Mouse (Mus musculus): Measurements from ENCODE around the gene Mettl21c. TPM values are rescaled to one million over a fixed set of nuclear protein-coding genes. Genes with fewer than 3 reads are reported as not detected.
"Not testable (repeated sequence)": the region's sequence is repeated elsewhere in the genome, so short reads cannot be mapped to it uniquely, and the experiment has no call there.

Gene Mettl21c
- 0.09 TPM in 1 of 2 replicates, not detected in the other for polyA plus RNA-seq (2012; rRNA removed)

GRCm38 (mm10) chr1:44019934-44020333 lies at the start of gene Mettl21c:
Gene Mettl21c, minus strand, starts transcription at chr1:44020034.
- no peaks in the 10 kb centered on the region for H3K27me3 ChIP-seq (replicated peaks; ENCODE audit: control insufficient read depth, insufficient read depth, low read length)
- H3K27ac ChIP-seq (ENCODE audit: insufficient read depth, low read depth, low read length): no peak within 1 kb of the TSS
- H3K4me3 ChIP-seq (ENCODE audit: insufficient read depth, low read depth, low read length): no peak within 1 kb of the TSS
- no peak for DNase-seq
- no peaks in the 10 kb centered on the region for H3K4me1 ChIP-seq (ENCODE audit: control insufficient read depth, insufficient read depth, low read length)
- no peak for TF ChIP-seq CTCF (conservative IDR thresholded peaks at IDR 0.05; ENCODE audit: insufficient read depth, insufficient read length, low read depth, low read length)
- no peak for TF ChIP-seq POLR2A (IDR thresholded peaks at IDR 0.05; ENCODE audit: low read depth, low read length)
- H3K36me3 ChIP-seq (ENCODE audit: control insufficient read depth, insufficient read depth, low read length): no peaks in the 10 kb centered on the region

- Histone ChIP-seq H3K4me3 (ENCODE audit: insufficient read depth, low read depth, low read length) (no peak overlapping the region), H3K4me1 (ENCODE audit: control insufficient read depth, insufficient read depth, low read length) (no peaks in the 10 kb centered on the region), H3K36me3 (ENCODE audit: control insufficient read depth, insufficient read depth, low read length) (no peaks in the 10 kb centered on the region), H3K27me3 (replicated peaks; ENCODE audit: control insufficient read depth, insufficient read depth, low read length) (no peaks in the 10 kb centered on the region; the same call in 1 of the 2 replicates), H3K27ac (ENCODE audit: insufficient read depth, low read depth, low read length) (no peak overlapping the region)
- TF ChIP-seq CTCF (conservative IDR thresholded peaks at IDR 0.05; ENCODE audit: insufficient read depth, insufficient read length, low read depth, low read length): no peak
- TF ChIP-seq POLR2A (IDR thresholded peaks at IDR 0.05; ENCODE audit: low read depth, low read length): no peak
- peak; percentile 67 for DNase-seq
- 0% methylated on average over 1 of the region's 1 CpGs for WGBS
Observed at GRCm38 (mm10) chr1:44064625-44065024, 44.8 kb upstream of the Mettl21c start.

GRCm38 (mm10) chr1:44063439-44063838 lies 43.6 kb upstream of the Mettl21c start:
- no peaks in the 10 kb centered on the region for H3K36me3 ChIP-seq (ENCODE audit: control insufficient read depth, insufficient read depth, low read length)

GRCm38 (mm10) chr1:44061836-44062235 lies 42.0 kb upstream of the Mettl21c start, which contains the start of gene Gm8251:
Gene Gm8251, minus strand, starts transcription at chr1:44061936.
- no peaks in the 10 kb centered on the region; the same call in 1 of the 2 replicates for H3K27me3 ChIP-seq (replicated peaks; ENCODE audit: control insufficient read depth, insufficient read depth, low read length)
- H3K4me1 ChIP-seq (ENCODE audit: control insufficient read depth, insufficient read depth, low read length): no peaks in the 10 kb centered on the region
- H3K27ac ChIP-seq (ENCODE audit: insufficient read depth, low read depth, low read length): no peak within 1 kb of the TSS
- no peak for TF ChIP-seq POLR2A (IDR thresholded peaks at IDR 0.05; ENCODE audit: low read depth, low read length)
- TF ChIP-seq CTCF (conservative IDR thresholded peaks at IDR 0.05; ENCODE audit: insufficient read depth, insufficient read length, low read depth, low read length): no peak
- no peak for DNase-seq
- H3K36me3 ChIP-seq (ENCODE audit: control insufficient read depth, insufficient read depth, low read length): no peaks in the 10 kb centered on the region
- 94% methylated on average over 2 of the region's 2 CpGs for WGBS
- H3K4me3 ChIP-seq (ENCODE audit: insufficient read depth, low read depth, low read length): no peak within 1 kb of the TSS

More at GRCm38 (mm10) chr1:44063439-44063838, 43.6 kb upstream of the Mettl21c start:
- DNase-seq: no peak
- Histone ChIP-seq H3K4me1 (ENCODE audit: control insufficient read depth, insufficient read depth, low read length) (no peaks in the 10 kb centered on the region), H3K4me3 (ENCODE audit: insufficient read depth, low read depth, low read length) (no peak overlapping the region), H3K27ac (ENCODE audit: insufficient read depth, low read depth, low read length) (no peak overlapping the region), H3K27me3 (replicated peaks; ENCODE audit: control insufficient read depth, insufficient read depth, low read length) (no peaks in the 10 kb centered on the region; the same call in 1 of the 2 replicates)
- TF ChIP-seq CTCF (conservative IDR thresholded peaks at IDR 0.05; ENCODE audit: insufficient read depth, insufficient read length, low read depth, low read length) (no peak), POLR2A (IDR thresholded peaks at IDR 0.05; ENCODE audit: low read depth, low read length) (no peak)
- WGBS: 95% methylated on average over 6 of the region's 6 CpGs

- 81% methylated on average over 3 of the region's 3 CpGs for WGBS
- Histone ChIP-seq H3K4me1 (ENCODE audit: control insufficient read depth, insufficient read depth, low read length) (no peaks in the 10 kb centered on the region), H3K27me3 (replicated peaks; ENCODE audit: control insufficient read depth, insufficient read depth, low read length) (no peaks in the 10 kb centered on the region), H3K36me3 (ENCODE audit: control insufficient read depth, insufficient read depth, low read length) (no peaks in the 10 kb centered on the region), H3K27ac (ENCODE audit: insufficient read depth, low read depth, low read length) (no peak overlapping the region), H3K4me3 (ENCODE audit: insufficient read depth, low read depth, low read length) (no peak overlapping the region)
- no peak for TF ChIP-seq CTCF (conservative IDR thresholded peaks at IDR 0.05; ENCODE audit: insufficient read depth, insufficient read length, low read depth, low read length)
- TF ChIP-seq POLR2A (IDR thresholded peaks at IDR 0.05; ENCODE audit: low read depth, low read length): no peak
- no peak for DNase-seq
Observed at GRCm38 (mm10) chr1:44057805-44058204, 38.0 kb upstream of the Mettl21c start.

- Histone ChIP-seq H3K27ac (ENCODE audit: insufficient read depth, low read depth, low read length) (no peak overlapping the region), H3K27me3 (replicated peaks; ENCODE audit: control insufficient read depth, insufficient read depth, low read length) (no peaks in the 10 kb centered on the region), H3K4me1 (ENCODE audit: control insufficient read depth, insufficient read depth, low read length) (no peaks in the 10 kb centered on the region), H3K4me3 (ENCODE audit: insufficient read depth, low read depth, low read length) (no peak overlapping the region), H3K36me3 (ENCODE audit: control insufficient read depth, insufficient read depth, low read length) (no peaks in the 10 kb centered on the region)
- no peak for TF ChIP-seq CTCF (conservative IDR thresholded peaks at IDR 0.05; ENCODE audit: insufficient read depth, insufficient read length, low read depth, low read length)
- no peak for TF ChIP-seq POLR2A (IDR thresholded peaks at IDR 0.05; ENCODE audit: low read depth, low read length)
- WGBS: 67% methylated on average over 2 of the region's 2 CpGs
- no peak for DNase-seq
Observed at GRCm38 (mm10) chr1:44046556-44046955, 26.7 kb upstream of the Mettl21c start.

- H3K27ac ChIP-seq (ENCODE audit: insufficient read depth, low read depth, low read length); H3K4me1 ChIP-seq (ENCODE audit: control insufficient read depth, insufficient read depth, low read length); H3K27me3 ChIP-seq (replicated peaks; ENCODE audit: control insufficient read depth, insufficient read depth, low read length); DNase-seq; H3K36me3 ChIP-seq (ENCODE audit: control insufficient read depth, insufficient read depth, low read length); H3K4me3 ChIP-seq (ENCODE audit: insufficient read depth, low read depth, low read length): not testable (repeated sequence)
- 91% methylated on average over 5 of the region's 5 CpGs for WGBS
Observed at GRCm38 (mm10) chr1:44045689-44046088, 25.9 kb upstream of the Mettl21c start.

GRCm38 (mm10) chr1:44042555-44042915 lies 22.7 kb upstream of the Mettl21c start:
- TF ChIP-seq CTCF (conservative IDR thresholded peaks at IDR 0.05; ENCODE audit: insufficient read depth, insufficient read length, low read depth, low read length) (no peak), POLR2A (IDR thresholded peaks at IDR 0.05; ENCODE audit: low read depth, low read length) (no peak)
- DNase-seq: no peak
- H3K27ac ChIP-seq (ENCODE audit: insufficient read depth, low read depth, low read length): no peak overlapping the region
- H3K27me3 ChIP-seq (replicated peaks; ENCODE audit: control insufficient read depth, insufficient read depth, low read length): no peaks in the 10 kb centered on the region
- H3K36me3 ChIP-seq (ENCODE audit: control insufficient read depth, insufficient read depth, low read length): no peaks in the 10 kb centered on the region
- WGBS: 8% methylated on average over 6 of the region's 6 CpGs
- no peaks in the 10 kb centered on the region for H3K4me1 ChIP-seq (ENCODE audit: control insufficient read depth, insufficient read depth, low read length)
- peak overlapping the region; percentile 50 for H3K4me3 ChIP-seq (ENCODE audit: insufficient read depth, low read depth, low read length)

Data from kidney, adult 2 months (tissue).